Mouse (Mus musculus) hindbrain, embryonic 14.5 days (tissue): ENCODE results near the gene Rdh14. TPM values are rescaled to one million over a fixed set of nuclear protein-coding genes. Genes with fewer than 3 reads are reported as not detected.
A peak's percentile ranks its signal among the peaks of the same experiment; 100 is the strongest.

Source experiments
- ATAC-seq: fragments of 200-750 bp; cut with Nextera tagmentation; 2 replicates; pipeline ENCODE4 v1.8.0; 2017; ENCODE audit warnings: moderate number of reproducible peaks, mild to moderate bottlenecking, moderate TSS enrichment, moderate library complexity; ENCODE audit not compliant: low FRiP score
- DNase-seq: peaks from one replicate; pipeline ENCODE4 v3.0.0-alpha.2; 2015; ENCODE audit warnings: low spot score
- H3K27ac ChIP-seq: fragments of 300-500 bp; sonication (generic); 2 replicates; pipeline ENCODE4 v1.5.1; 2014; ENCODE audit warnings: mild to moderate bottlenecking, moderate library complexity
- H3K27me3 ChIP-seq: fragments of 300-500 bp; sonication (generic); 2 replicates; pipeline ENCODE4 v1.6.1; 2014; ENCODE audit warnings: mild to moderate bottlenecking, low read length, mixed read lengths; ENCODE audit not compliant: control insufficient read depth, insufficient read depth
- H3K36me3 ChIP-seq: fragments of 300-500 bp; sonication (generic); replicated peaks from 2 replicates; pipeline ENCODE4 v1.6.1; 2014; ENCODE audit not compliant: control insufficient read depth, insufficient read depth
- H3K4me1 ChIP-seq: fragments of 300-500 bp; sonication (generic); replicated peaks from 2 replicates; pipeline ENCODE4 v1.6.1; 2014; ENCODE audit warnings: antibody characterized with exemption, low read length, mixed read lengths; ENCODE audit not compliant: control insufficient read depth, insufficient read depth
- H3K4me2 ChIP-seq: fragments of 300-500 bp; sonication (generic); replicated peaks from 2 replicates; pipeline ENCODE4 v1.6.1; 2014; ENCODE audit warnings: mild to moderate bottlenecking, moderate library complexity
- H3K4me3 ChIP-seq: fragments of 300-500 bp; sonication (generic); replicated peaks from 2 replicates; pipeline ENCODE4 v1.5.1; 2014; ENCODE audit warnings: mild to moderate bottlenecking, low read length
- H3K9ac ChIP-seq: fragments of 300-500 bp; sonication (generic); 2 replicates; pipeline ENCODE4 v1.6.1; 2014
- H3K9me3 ChIP-seq: fragments of 300-500 bp; sonication (generic); 2 replicates; pipeline ENCODE4 v1.6.1; 2016; ENCODE audit warnings: low read length; ENCODE audit not compliant: control insufficient read depth
- WGBS: fragments of 180-500 bp; shearing (Covaris S2); extraction: QIAGEN DNeasy Blood & Tissue Kit; methylation state at CpG from one replicate; pipeline ENCODE4 v1.1.7; 2014; 5-methylcytosine and 5-hydroxymethylcytosine counted together
- polyA plus RNA-seq: library from polyadenylated mRNA; unstranded; fragments of >200 nt; fragmentation: Nextera tagmentation; extraction: Ambion mirVana; gene quantifications from 2 replicates; pipeline ENCODE4 v1.2.1, GENCODE M21; 2014

Rdh14 gene
- polyA plus RNA-seq = 43.5 and 46.8 TPM in 2 replicates

GRCm38 (mm10) chr12:10390671-10391441 is at the start of gene Rdh14:
TSS of gene Rdh14 (plus strand) at chr12:10390772.
- H3K36me3 ChIP-seq = peaks cover 6% of the 10 kb centered on the region; the same call in 1 of the 2 replicates
- no peaks in the 10 kb centered on the region for H3K9me3 ChIP-seq
- no peaks in the 10 kb centered on the region for H3K27me3 ChIP-seq
- H3K4me1 ChIP-seq = peaks cover 13% of the 10 kb centered on the region
- peak within 1 kb of the TSS; percentile 87 for H3K27ac ChIP-seq
- peak within 1 kb of the TSS; percentile 93 for H3K9ac ChIP-seq
- WGBS = under 1% methylated on average over 53 of the region's 53 CpGs
- peak; percentile 94 for DNase-seq
- H3K4me3 ChIP-seq = peak within 1 kb of the TSS; percentile 62
- peak; percentile 99 for ATAC-seq
- peak within 1 kb of the TSS; percentile 58 for H3K4me2 ChIP-seq

DNA sequence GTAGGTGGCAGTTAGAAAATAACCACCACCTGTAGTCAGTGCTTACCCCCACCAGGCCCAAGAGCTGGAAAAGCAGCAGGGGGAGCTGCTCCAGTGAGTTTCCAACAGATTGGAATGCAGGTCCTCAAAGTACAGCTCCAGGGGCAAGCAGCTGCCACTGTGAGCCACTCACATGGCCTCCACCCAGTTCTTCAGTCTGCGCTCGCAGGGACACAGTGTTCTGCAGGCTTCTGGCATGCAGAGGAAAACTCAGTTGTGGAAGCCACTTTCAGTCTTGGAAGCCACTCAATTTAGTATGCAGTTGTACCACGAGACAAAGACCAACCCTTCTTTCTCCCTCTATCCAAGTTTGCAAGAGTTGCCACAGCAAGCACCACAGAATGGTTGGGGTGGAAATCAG is 39.9 kb upstream of the Rdh14 start:
- no peaks in the 10 kb centered on the region for H3K36me3 ChIP-seq
- H3K27me3 ChIP-seq = no peaks in the 10 kb centered on the region
- H3K4me2 ChIP-seq = no peak overlapping the region
- WGBS = 57% methylated on average over 3 of the region's 3 CpGs
- H3K27ac ChIP-seq = no peak overlapping the region
- DNase-seq = no peak
- no peak for ATAC-seq
- H3K4me1 ChIP-seq = no peaks in the 10 kb centered on the region
- H3K9ac ChIP-seq = no peak overlapping the region
- no peak overlapping the region for H3K4me3 ChIP-seq
- no peaks in the 10 kb centered on the region for H3K9me3 ChIP-seq

DNA sequence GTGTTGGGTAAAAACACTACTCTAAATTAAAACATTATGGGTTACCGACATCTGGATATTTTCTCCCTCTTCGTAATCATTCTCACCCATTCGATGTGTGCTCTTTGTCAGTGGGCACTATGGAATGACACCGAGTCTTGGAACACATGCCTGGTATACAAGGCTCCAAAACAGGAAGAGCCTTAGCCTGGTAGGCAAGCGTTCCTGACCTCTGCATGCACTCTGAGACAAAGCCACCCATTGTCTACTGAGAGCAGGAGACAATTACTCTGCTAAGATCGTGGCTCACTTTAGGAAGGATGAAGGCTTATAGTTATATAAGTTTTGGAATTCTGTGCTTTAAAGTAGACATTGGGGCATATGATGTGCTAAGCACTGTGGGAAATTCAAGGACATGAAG is 32.8 kb upstream of the Rdh14 start:
- H3K4me1 ChIP-seq = no peaks in the 10 kb centered on the region
- H3K27me3 ChIP-seq = no peaks in the 10 kb centered on the region
- H3K4me2 ChIP-seq = no peak overlapping the region
- H3K36me3 ChIP-seq = no peaks in the 10 kb centered on the region
- 58% methylated on average over 6 of the region's 6 CpGs for WGBS
- no peak overlapping the region for H3K4me3 ChIP-seq
- no peak overlapping the region for H3K9ac ChIP-seq
- no peaks in the 10 kb centered on the region for H3K9me3 ChIP-seq
- DNase-seq = no peak
- H3K27ac ChIP-seq = no peak overlapping the region
- no peak for ATAC-seq

DNA sequence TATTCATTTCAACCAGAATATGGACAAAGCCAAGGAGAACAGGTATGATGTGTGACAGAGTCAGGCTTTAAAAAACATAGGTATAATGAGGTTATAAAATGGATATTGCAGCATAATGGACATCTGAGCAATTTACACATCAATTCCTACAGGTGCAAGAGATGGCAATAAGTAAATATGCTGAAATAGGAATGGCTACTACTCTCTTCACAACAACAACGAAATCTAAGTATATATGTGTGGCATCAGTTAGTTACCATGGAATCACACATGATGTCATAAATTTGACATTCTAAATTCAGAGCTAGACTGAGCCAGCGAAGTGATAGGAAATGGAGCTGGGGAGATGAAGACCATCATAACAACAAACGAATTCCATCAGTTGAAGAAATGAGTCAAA is 20.9 kb upstream of the Rdh14 start, which contains the start of gene Nt5c1b:
Gene Nt5c1b (plus strand): TSS at position 301 of the 400 bp plus-strand sequence.
- no peaks in the 10 kb centered on the region for H3K9me3 ChIP-seq
- no peaks in the 10 kb centered on the region for H3K4me1 ChIP-seq
- H3K36me3 ChIP-seq = no peaks in the 10 kb centered on the region
- no peak within 1 kb of the TSS for H3K4me2 ChIP-seq
- ATAC-seq (no peak), DNase-seq (no peak)
- WGBS = 81% methylated on average over 3 of the region's 3 CpGs
- no peak within 1 kb of the TSS for H3K27ac ChIP-seq
- H3K4me3 ChIP-seq = no peak within 1 kb of the TSS
- H3K9ac ChIP-seq = no peak within 1 kb of the TSS
- H3K27me3 ChIP-seq = no peaks in the 10 kb centered on the region

DNA sequence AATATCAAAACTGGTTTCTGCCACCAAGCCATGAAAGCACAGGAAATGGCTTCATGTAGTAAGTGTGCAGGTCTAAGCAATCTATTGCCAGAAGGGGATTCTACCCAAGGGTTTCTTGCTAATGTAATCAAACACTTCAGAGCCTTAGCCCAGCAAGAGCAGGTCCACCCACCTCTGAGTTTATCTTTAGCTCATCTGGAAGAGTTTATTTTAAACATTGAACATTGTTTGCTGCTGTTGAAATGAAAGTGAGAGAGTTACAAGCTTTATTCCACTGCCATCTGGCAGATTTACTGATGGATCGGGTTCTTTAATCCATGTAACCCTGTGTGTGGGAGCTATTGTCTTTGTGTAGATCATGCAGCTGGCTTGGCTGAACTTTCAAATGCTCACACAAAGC is 10.2 kb downstream of the Rdh14 start:
- ATAC-seq (no peak), DNase-seq (no peak)
- Histone ChIP-seq H3K4me1 (no peaks in the 10 kb centered on the region), H3K9me3 (no peaks in the 10 kb centered on the region), H3K4me3 (no peak overlapping the region), H3K4me2 (no peak overlapping the region), H3K9ac (no peak overlapping the region), H3K27ac (no peak overlapping the region), H3K27me3 (no peaks in the 10 kb centered on the region), H3K36me3 (no peaks in the 10 kb centered on the region; the same call in 1 of the 2 replicates)
- WGBS = 68% methylated on average over 1 of the region's 1 CpGs

DNA sequence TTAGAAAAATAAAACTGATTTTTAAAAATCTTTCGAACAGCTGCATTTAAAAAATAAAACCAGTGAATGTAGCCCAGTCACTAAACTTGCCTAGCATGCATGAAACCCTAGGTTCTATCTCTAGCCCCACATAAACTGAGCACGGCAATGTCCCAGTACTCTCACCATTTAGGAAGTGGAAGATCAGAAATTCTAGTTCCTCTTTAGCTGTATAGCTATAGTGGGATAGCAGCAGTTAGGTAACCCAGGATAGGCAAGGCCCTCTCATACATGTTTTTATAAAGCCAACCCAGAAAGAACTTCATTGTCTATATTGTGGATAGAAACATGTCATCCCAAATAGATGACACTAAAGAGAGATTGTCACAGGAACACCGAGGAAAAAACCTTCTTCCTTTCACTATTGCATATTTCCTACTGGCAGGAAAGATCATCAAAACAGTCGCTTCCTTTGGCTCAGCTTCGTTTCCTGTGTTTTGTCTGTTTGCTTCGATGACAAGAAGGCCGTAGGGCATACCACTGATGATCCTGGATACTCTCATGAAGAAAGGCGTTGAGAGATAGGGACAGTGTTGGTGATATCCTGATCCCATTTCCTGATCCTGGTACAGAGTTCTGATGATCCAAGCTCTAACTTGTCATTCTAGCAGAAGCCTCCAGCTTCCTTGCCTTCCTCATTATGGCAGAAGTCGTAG is 12.0 kb downstream of the Rdh14 start:
- H3K4me1 ChIP-seq = no peaks in the 10 kb centered on the region
- no peaks in the 10 kb centered on the region for H3K36me3 ChIP-seq
- no peak for DNase-seq
- H3K27me3 ChIP-seq = no peaks in the 10 kb centered on the region
- ATAC-seq = no peak
- no peaks in the 10 kb centered on the region for H3K9me3 ChIP-seq
- H3K4me3 ChIP-seq = no peak overlapping the region
- WGBS = 89% methylated on average over 9 of the region's 9 CpGs
- no peak overlapping the region for H3K9ac ChIP-seq
- H3K27ac ChIP-seq = no peak overlapping the region
- H3K4me2 ChIP-seq = no peak overlapping the region

- ATAC-seq = no peak
Measured at GRCm38 (mm10) chr12:10410511-10411179, 20.1 kb downstream of the Rdh14 start.

GRCm38 (mm10) chr12:10411453-10411852 is 20.9 kb downstream of the Rdh14 start:
- DNase-seq = no peak
- Histone ChIP-seq H3K4me2 (no peak overlapping the region), H3K9me3 (no peaks in the 10 kb centered on the region), H3K4me3 (no peak overlapping the region), H3K27ac (no peak overlapping the region), H3K9ac (no peak overlapping the region), H3K36me3 (no peaks in the 10 kb centered on the region), H3K4me1 (no peaks in the 10 kb centered on the region), H3K27me3 (no peaks in the 10 kb centered on the region)
- WGBS = 89% methylated on average over 1 of the region's 1 CpGs
- no peak for ATAC-seq

More at GRCm38 (mm10) chr12:10410511-10411179, 20.1 kb downstream of the Rdh14 start:
- no peaks in the 10 kb centered on the region for H3K9me3 ChIP-seq
- 97% methylated on average over 3 of the region's 3 CpGs for WGBS
- no peak overlapping the region for H3K27ac ChIP-seq
- H3K27me3 ChIP-seq = no peaks in the 10 kb centered on the region
- no peak overlapping the region for H3K4me3 ChIP-seq
- no peak overlapping the region for H3K9ac ChIP-seq
- no peak overlapping the region for H3K4me2 ChIP-seq
- H3K4me1 ChIP-seq = no peaks in the 10 kb centered on the region
- no peak for DNase-seq
- no peaks in the 10 kb centered on the region for H3K36me3 ChIP-seq

DNA sequence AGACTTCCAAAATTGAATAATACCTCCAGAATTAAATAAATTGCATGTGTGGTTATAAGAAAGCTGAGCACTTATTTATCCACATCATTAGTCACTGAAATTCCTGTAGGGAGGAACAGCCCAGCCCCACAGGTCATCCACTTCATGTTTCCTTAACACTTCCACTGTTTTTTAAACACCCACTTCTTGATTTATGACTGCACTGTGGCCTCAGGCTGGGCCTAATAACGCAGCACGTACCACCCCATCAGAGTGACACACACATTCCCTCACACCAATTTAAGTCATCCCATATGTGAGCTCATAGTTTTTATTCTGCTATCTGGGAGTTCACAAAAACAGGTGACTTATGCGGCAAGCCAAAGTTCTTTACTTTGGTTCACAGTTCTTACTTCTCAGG is 31.8 kb downstream of the Rdh14 start:
- Histone ChIP-seq H3K9me3 (no peaks in the 10 kb centered on the region), H3K9ac (no peak overlapping the region), H3K4me1 (no peaks in the 10 kb centered on the region), H3K36me3 (no peaks in the 10 kb centered on the region), H3K4me2 (no peak overlapping the region), H3K27me3 (no peaks in the 10 kb centered on the region), H3K4me3 (no peak overlapping the region), H3K27ac (no peak overlapping the region)
- DNase-seq (no peak), ATAC-seq (no peak)
- 86% methylated on average over 3 of the region's 3 CpGs for WGBS
